Mouse (Mus musculus) NIH3T3 (cell line): ENCODE measurements around the gene Olfr1200.

ENCODE experiments used
- DNase-seq: peaks from one replicate; pipeline ENCODE4 v3.0.0-alpha.2; 2012; ENCODE audit warnings: low read depth

Gene Olfr1200

GRCm38 (mm10) chr2:88770388-88770787 lies at the start of gene Olfr1200:
TSS of gene Olfr1200 (minus strand) at chr2:88770488.
- no peak for DNase-seq

DNA sequence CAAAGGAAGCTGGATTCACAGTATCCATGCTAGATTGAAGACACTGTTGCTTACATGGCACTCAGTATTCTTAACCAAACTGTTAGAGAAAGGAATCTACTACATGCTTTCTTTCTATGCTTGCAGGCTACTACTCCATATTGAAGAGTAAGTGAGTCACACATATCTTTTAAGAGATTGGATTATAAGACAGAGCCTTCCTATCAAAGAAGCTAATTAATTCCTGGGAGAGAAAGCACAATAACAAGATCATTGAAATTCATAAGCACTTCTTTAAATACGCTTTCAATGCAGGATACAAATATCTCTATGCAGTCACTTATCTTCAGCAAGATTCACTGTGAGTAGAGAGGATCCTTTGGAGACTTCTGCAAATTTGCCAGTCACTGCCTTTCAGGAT lies 43.9 kb upstream of the Olfr1200 start, which contains the start of gene Olfr1202:
Olfr1202 (plus strand) TSS at position 301 of the 400 bp plus-strand sequence.
- DNase-seq: no peak

DNA sequence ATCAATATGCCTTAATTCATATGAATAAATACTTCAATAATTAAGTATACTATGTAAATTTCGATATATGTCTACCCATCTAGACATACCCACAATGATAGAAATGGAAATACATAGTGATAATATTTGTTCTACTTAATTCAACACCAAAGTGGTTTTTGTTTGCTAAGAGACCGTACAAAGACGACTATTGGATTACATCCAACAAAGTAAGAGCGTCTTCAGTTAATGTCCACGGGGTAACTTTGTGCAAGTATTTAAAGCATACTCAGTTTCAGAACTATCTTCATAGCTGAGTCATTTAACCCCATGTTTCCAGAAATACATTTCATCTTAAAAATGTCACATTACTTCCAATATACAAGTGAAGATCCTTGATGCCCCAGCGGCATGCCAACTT lies 22.4 kb upstream of the Olfr1200 start, which contains the start of gene Olfr1201:
Olfr1201 (plus strand) TSS at position 301 of the 400 bp plus-strand sequence.
- no peak for DNase-seq

GRCm38 (mm10) chr2:88760369-88760768 lies 9.9 kb downstream of the Olfr1200 start, which contains the start of gene Olfr1199:
TSS of gene Olfr1199 (minus strand) at chr2:88760469.
- no peak for DNase-seq

- DNase-seq: no peak
Observed at GRCm38 (mm10) chr2:88751270-88751669, 19.0 kb downstream of the Olfr1200 start, which contains the start of gene Olfr1198. TSS of gene Olfr1198 (minus strand) at chr2:88751370.

GRCm38 (mm10) chr2:88743379-88743778 lies 26.9 kb downstream of the Olfr1200 start:
- DNase-seq: no peak

DNA sequence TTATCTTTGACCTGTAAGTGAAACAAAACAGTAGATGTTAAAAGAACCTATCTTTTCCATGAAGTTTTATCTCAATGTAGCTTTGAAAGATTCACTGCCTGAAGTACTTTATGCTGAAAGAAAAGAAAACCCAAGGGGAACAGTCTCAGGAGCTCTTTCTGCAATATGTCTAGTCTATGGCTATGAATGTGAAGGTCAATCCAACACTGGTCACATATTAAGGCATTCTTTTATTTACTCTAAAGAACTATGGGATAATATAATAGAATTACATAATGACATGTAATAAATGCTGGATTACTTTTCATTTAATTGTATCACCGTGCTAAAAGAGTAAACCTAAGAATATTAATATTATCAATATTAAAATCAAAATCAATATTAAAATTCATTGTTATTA lies 38.0 kb downstream of the Olfr1200 start, which contains the start of gene Olfr1197:
Olfr1197 (minus strand) TSS at position 101 of the 400 bp plus-strand sequence.
- DNase-seq: no peak
